Mouse (Mus musculus) cerebellum, adult (tissue): ENCODE data around the gene Arhgap9.
"Not testable (repeated sequence)": the region's sequence is repeated elsewhere in the genome, so short reads cannot be mapped to it uniquely, and the experiment has no call there.

Experiments used
- ATAC-seq: cut with Nextera tagmentation; 2 replicates; pipeline ENCODE4 v1.9.2; 2017; ENCODE audit warnings: mild to moderate bottlenecking, moderate library complexity, mixed read lengths; ENCODE audit not compliant: insufficient number of reproducible peaks, low FRiP score, low TSS enrichment

Arhgap9 gene

GRCm38 (mm10) chr10:127290930-127291880 lies 30.6 kb upstream of the Arhgap9 start:
- ATAC-seq = 0 out of 2 replicates have a peak, but pooled peaks have one; percentile 3

GRCm38 (mm10) chr10:127291881-127292638 lies 29.7 kb upstream of the Arhgap9 start:
- no peak for ATAC-seq

- ATAC-seq = no peak
Observed at GRCm38 (mm10) chr10:127292987-127293538, 28.7 kb upstream of the Arhgap9 start.

- ATAC-seq = no peak
Observed at GRCm38 (mm10) chr10:127293590-127294113, 28.1 kb upstream of the Arhgap9 start.

DNA sequence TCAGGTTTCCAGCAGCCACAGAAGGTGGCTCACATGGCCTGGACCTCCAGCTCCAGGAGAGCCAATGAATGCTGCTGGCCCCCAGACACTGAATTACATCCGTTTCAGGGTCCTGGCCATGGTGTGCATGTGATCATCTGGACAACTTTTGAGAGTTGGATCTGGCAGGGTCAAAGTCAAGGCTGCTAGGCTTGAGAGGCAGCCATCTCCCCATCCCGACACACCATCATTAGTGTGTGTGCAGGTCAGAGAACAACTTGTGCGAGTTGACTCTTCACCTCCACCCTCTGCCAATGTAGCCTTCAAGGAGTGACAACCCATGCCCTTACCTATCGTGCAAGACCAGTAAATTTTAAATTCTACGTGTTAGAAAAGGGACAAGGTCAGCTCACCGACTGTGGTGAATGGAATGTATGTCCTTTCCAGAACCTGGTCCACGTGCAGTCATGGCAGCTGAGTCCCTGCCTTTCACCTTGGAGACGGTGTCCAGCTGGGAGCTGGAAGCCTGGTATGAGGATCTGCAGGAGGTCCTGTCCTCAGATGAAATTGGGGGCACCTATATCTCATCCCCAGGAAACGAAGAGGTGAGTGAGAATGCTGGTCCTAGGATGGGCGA lies 26.8 kb upstream of the Arhgap9 start:
- no peak for ATAC-seq

GRCm38 (mm10) chr10:127295986-127296794 lies 25.6 kb upstream of the Arhgap9 start:
- no peak for ATAC-seq

DNA sequence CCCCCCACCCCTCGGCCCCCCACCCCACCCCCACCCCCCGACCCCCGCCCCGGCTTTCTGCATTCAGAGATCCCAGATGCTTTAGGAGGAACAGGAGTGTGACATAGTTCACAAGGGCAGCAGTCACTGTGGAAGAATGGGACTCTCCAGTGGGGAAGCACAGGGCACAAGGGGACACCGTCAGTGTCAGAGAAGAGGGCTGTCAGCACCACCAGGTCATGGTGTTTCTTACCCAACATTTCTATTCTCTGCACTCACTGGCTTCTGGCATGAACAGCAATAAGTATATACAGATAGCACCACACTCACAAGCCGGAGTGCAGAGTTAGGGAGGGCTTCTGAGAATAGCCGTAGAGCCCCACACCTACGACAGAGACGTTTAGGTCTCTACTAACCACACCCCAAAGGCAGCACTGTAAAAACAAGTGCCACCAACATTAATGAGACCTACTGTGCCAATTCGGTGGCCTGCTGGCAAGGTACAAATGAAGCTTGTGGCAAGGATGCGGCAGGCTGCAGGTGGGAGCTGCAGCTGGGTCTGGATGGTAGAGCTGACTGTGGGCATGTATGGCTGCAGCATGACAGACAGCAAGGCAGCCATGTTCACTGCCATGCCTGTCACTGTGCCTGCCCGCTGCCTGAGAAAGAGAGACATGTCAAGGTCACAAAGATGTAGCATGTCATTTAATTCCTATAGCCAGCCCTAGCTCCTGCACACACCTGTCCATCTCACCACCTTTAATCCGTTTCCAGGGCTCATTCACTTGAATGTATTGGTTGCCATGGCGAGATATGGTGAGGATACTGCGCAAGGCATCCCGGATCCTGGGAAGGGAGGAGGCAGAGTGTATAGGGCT lies 24.5 kb upstream of the Arhgap9 start:
- no peak for ATAC-seq

DNA sequence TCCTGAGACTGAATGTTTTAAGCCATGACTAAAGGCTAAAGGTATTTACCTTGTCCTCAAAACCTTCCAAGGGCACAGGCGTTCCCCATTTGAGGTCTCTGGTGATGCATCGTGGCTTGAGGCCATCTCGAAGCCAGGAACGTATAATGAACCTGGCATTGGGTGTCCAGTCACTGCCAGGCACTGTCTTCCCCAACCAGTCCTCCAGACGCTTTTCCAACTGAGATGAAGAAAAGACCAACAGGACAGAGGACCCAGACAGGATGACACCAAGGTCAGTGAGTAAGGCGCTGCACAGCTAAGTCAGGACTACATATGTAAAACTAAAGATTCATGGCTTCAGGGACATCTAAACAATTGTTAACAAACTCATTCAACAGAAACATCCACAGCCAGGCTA lies 21.4 kb upstream of the Arhgap9 start:
- ATAC-seq = no peak

DNA sequence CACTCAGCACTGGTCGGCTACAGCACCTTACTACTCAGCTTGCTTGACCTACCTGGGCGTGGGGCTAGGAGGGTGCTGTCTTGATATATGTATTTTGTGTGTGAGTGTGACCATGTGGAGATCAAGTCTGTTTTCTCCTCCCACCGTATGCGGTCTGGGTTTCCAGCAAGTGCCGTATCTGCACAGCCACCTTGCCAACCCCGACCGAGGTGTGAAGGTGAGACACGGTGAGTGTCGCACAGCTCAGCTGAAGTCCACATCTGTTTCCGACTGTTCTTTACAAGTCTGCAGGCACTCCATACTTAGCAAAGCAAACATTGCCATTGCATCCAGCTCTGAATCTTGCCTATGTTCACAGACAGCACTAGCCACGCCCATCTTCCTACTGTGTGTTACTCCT lies 18.6 kb upstream of the Arhgap9 start:
- ATAC-seq = no peak

DNA sequence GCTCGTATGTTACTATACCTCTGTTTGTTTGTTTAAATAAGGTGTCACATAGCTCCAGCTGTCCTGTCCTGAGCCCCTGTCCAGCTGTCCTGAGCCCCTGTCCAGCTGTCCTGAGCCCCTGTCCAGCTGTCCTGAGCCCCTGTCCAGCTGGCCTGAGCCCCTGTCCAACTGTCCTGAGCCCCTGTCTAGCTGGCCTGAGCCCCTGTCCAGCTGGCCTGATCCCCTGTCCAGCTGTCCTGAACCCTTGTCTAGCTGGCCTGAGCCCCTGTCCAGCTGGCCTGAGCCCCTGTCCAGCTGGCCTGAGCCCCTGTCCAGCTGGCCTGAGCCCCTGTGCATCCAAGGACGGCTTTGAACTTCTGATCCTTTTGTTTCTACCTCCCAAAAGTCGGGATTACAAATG lies 12.6 kb upstream of the Arhgap9 start:
- ATAC-seq = not testable (repeated sequence)

- ATAC-seq = no peak
Observed at GRCm38 (mm10) chr10:127310523-127311475, 11.0 kb upstream of the Arhgap9 start.

GRCm38 (mm10) chr10:127311476-127312355 lies 10.0 kb upstream of the Arhgap9 start, which contains the start of gene Mars:
Gene Mars (minus strand): TSS chr10:127311786.
- peak; percentile 96 for ATAC-seq

- ATAC-seq = peak; percentile 56
Observed at GRCm38 (mm10) chr10:127312356-127312676, 9.4 kb upstream of the Arhgap9 start.

GRCm38 (mm10) chr10:127312858-127313257 lies 8.9 kb upstream of the Arhgap9 start:
- no peak for ATAC-seq

- ATAC-seq = not testable (repeated sequence)
Observed at GRCm38 (mm10) chr10:127313516-127313915, 8.2 kb upstream of the Arhgap9 start.

DNA sequence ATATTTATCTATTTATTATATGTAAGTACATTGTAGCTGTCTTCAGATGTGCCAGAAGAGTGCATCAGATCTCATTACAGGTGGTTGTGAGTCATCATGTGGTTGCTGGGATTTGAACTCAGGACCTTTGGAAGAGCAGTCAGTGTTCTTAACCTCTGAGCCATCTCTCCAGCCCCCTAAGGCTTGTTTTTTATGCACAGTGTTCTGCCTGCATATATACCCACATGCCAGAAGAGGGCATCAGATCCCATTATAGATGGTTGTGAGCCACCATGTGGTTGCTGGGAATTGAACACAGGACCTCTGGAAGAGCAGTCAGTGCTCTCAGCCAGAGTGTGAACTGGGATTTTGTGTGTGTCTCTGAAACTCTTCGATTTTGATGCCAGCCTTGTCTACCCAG lies 6.8 kb upstream of the Arhgap9 start:
- ATAC-seq = not testable (repeated sequence)

- no peak for ATAC-seq
Observed at GRCm38 (mm10) chr10:127317277-127317676, 4.5 kb upstream of the Arhgap9 start.
